Mouse (Mus musculus): ENCODE data around the gene Glod4.

Glod4 gene

DNA sequence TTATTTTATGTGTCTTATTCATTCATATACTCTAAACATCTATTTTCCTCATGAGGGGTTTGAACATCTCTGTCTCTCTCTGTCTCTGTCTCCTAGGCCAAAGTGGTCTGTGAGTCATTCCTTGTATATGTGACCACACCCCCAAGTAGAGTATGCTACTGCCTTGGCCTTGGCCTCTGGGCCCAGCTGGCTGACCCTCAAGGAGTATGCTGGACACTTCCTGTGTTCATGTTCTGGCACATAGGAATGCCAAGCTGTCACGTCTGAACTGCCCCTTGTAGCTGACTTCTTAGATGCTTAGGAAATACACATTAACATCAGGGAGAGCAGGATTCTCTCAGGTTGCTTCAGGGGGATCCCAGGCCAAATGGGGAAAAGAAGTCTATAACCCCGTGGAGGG, 163.2 kb downstream of the Glod4 start:
- 73% methylated on average over 2 of the region's 2 CpGs for WGBS

DNA sequence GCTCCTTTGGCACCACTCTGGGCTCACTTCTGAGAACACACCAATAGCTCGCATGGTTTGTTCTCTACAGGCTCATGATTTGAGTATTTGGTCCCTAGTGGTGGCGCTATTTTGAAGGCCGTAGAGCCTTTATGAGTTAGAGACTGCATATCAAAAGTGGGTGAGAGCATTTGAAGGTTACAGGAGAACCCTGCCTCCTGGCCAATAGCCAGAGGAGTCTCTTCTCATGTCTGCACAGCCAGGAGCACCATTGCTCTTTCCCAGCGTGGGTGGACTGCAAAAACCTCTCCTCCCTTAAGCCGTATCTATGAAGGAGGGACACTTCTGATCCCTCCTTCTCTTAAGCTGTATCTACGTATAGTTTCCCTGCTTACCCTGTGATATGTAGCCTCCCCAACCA, 166.2 kb downstream of the Glod4 start:
- WGBS: 87% methylated on average over 6 of the region's 6 CpGs

DNA sequence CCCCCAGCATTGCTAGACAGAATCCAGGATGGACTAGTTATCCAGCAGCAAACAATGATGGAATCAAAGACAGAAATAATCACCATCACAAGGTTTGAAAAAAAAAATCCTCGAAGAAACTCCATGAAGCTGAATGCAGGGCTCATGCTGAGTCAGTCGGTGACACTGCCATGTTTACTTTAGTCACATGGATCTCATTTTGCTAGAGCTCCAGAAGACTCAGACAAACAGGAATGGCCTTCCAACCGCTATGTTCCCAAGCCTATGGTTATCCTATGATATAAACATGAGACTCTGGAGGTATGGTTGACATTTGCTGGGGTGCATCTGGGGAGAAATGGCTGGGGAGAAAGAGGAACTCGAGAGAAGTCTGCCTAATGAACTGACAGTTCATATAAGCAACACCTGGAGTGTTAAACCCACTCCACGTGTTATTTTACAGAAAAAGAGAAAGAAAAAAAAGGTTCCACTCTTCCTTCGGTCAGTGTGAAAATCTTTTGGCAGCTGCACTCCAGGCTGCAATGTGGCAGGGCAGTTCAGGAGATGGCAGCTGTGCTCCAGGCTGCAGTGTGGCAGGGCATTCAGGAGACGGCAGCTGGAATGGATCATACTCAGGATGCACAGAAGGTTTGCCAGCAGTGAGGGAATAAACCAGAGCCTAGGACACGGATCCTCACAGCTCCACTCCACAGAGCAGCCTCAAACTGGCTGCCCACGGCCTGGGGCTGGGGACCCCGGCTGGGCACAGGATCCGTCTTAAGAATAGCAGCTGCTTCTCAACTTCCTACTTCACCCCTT, 169.0 kb downstream of the Glod4 start:
- 52% methylated on average over 11 of the region's 11 CpGs for WGBS

All from cerebral cortex, adult 2 months (tissue).